Mouse (Mus musculus) lung, embryonic 16.5 days (tissue): ENCODE results near the gene Coq7. TPM values are rescaled to one million over a fixed set of nuclear protein-coding genes. Genes with fewer than 3 reads are reported as not detected.

ENCODE experiments used
- polyA plus RNA-seq: library from polyadenylated mRNA; unstranded; fragments of >200 nt; fragmentation: Nextera tagmentation; extraction: Ambion mirVana; gene quantifications from 2 replicates; pipeline ENCODE4 v1.2.1, GENCODE M21; 2015

The Coq7 gene
- polyA plus RNA-seq, 1 experiment from 2014 or later, result 117 TPM

Other genes starting within 250 kb of the Coq7 start
- gene Syt17, start 85.1 kb downstream of the Coq7 start, polyA plus RNA-seq, result 2.9 and 3.6 TPM in 2 replicates
- gene Itpripl2, start 41.4 kb downstream of the Coq7 start, polyA plus RNA-seq, result 6.9 and 7.5 TPM in 2 replicates
- 2.9 and 3.3 TPM in 2 replicates for gene Tmc7, start 51.4 kb upstream of the Coq7 start, polyA plus RNA-seq
- gene Tmc5, start 63.9 kb upstream of the Coq7 start, polyA plus RNA-seq, result 0.50 and 0.58 TPM in 2 replicates
- 146 and 148 TPM in 2 replicates for gene Gde1, start 172.4 kb upstream of the Coq7 start, polyA plus RNA-seq
- gene Ccp110, start 179.2 kb upstream of the Coq7 start, polyA plus RNA-seq, result 20.1 and 22.8 TPM in 2 replicates
- 67.0 and 71.5 TPM in 2 replicates for gene Vps35l, start 206.9 kb upstream of the Coq7 start, polyA plus RNA-seq